Mouse (Mus musculus) hindbrain, embryonic 12.5 days (tissue): ENCODE data around the gene Frs3. TPM values are rescaled to one million over a fixed set of nuclear protein-coding genes. Genes with fewer than 3 reads are reported as not detected.
A peak's percentile ranks its signal among the peaks of the same experiment; 100 is the strongest.
"Not testable (repeated sequence)": the region's sequence is repeated elsewhere in the genome, so short reads cannot be mapped to it uniquely, and the experiment has no call there.

Source experiments
- ATAC-seq: fragments of 200-750 bp; cut with Nextera tagmentation; 2 replicates; pipeline ENCODE4 v1.8.0; 2017; ENCODE audit warnings: moderate TSS enrichment; ENCODE audit not compliant: low FRiP score
- H3K27ac ChIP-seq: fragments of 300-500 bp; sonication (generic); 2 replicates; pipeline ENCODE4 v1.5.1; 2016; ENCODE audit warnings: mild to moderate bottlenecking
- H3K27me3 ChIP-seq: fragments of 300-500 bp; sonication (generic); 2 replicates; pipeline ENCODE4 v1.6.1; 2016; ENCODE audit warnings: mild to moderate bottlenecking
- H3K36me3 ChIP-seq: fragments of 300-500 bp; sonication (generic); 2 replicates; pipeline ENCODE4 v1.6.1; 2016; ENCODE audit warnings: mild to moderate bottlenecking
- H3K4me1 ChIP-seq: fragments of 300-500 bp; sonication (generic); 2 replicates; pipeline ENCODE4 v1.6.1; 2016
- H3K4me2 ChIP-seq: fragments of 300-500 bp; sonication (generic); replicated peaks from 2 replicates; pipeline ENCODE4 v1.6.1; 2016; ENCODE audit warnings: mild to moderate bottlenecking
- H3K4me3 ChIP-seq: fragments of 300-500 bp; sonication (generic); 2 replicates; pipeline ENCODE4 v1.5.1; 2016; ENCODE audit warnings: mild to moderate bottlenecking
- H3K9ac ChIP-seq: fragments of 300-500 bp; sonication (generic); 2 replicates; pipeline ENCODE4 v1.6.1; 2016; ENCODE audit warnings: mild to moderate bottlenecking, moderate library complexity
- H3K9me3 ChIP-seq: fragments of 300-500 bp; sonication (generic); replicated peaks from 2 replicates; pipeline ENCODE4 v1.6.1; 2016; ENCODE audit warnings: mild to moderate bottlenecking
- WGBS: fragments of 180-500 bp; shearing (Covaris S2); methylation state at CpG from one replicate; pipeline ENCODE4 v1.1.7; 2016; 5-methylcytosine and 5-hydroxymethylcytosine counted together
- polyA plus RNA-seq: library from polyadenylated mRNA; unstranded; fragments of >200 nt; fragmentation: Nextera tagmentation; extraction: Ambion mirVana; gene quantifications from 2 replicates; pipeline ENCODE4 v1.2.1, GENCODE M21; 2016

Frs3 gene
- 18.7 and 18.9 TPM in 2 replicates for polyA plus RNA-seq

DNA sequence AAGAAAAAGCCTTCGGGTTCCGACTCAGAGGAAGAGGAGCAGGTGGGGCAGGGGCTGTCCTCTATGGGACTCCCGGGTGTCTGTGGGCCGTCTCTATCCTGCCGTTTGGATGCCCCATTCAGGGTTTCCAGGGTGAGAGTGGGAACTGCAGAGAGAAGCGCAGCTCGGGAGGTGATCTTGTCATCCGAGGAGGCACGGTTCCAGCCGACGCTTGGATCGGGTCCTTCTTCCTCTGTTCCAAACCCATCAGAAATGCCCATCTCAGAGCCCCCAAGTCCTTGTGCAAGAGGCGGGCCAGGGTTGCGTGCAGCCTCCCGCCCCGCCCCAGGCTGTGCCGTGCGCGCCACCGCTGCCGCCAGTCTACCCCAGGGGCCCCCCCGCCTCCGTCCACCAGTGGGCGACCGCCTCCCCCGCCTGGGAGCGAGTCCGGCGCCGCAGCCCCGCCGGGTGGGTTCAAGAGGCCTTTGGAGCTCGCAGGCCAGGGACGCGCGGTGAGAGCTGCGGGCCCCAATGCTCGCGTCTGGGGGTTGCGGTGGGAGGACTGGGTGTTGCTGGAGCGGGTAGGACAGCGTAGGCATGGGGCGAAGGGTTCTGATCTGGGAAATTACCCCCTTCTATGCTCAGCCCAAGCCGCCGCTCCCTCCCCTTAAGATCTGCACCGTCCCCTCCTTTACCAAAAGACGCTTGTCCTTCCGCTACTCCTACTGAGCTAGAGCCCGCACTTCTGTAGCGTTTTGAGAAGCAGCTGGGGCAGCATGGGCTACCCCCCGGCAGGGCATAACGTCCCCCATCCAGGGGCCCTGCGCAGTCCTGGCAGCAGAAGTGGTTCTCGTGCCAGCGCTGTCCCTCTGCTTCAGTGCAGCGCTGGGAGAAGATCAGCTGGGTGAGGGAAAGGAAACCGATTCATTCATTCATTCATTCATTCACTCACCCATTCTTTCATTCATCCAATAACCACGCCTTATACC lies at the start of gene Frs3:
Gene Frs3 (plus strand): TSS at position 423 of the 968 bp plus-strand sequence.
- 2% methylated on average over 56 of the region's 58 CpGs for WGBS
- H3K36me3 ChIP-seq: peaks cover 24% of the 10 kb centered on the region
- ATAC-seq: peak; percentile 69
- peak within 1 kb of the TSS; percentile 87 for H3K27ac ChIP-seq
- H3K9ac ChIP-seq: peak within 1 kb of the TSS; percentile 88
- no peaks in the 10 kb centered on the region for H3K9me3 ChIP-seq
- H3K27me3 ChIP-seq: peaks cover 6% of the 10 kb centered on the region; the same call in 1 of the 2 replicates
- H3K4me2 ChIP-seq: peak within 1 kb of the TSS; percentile 96
- peak within 1 kb of the TSS; percentile 73 for H3K4me3 ChIP-seq
- peaks cover 21% of the 10 kb centered on the region for H3K4me1 ChIP-seq

DNA sequence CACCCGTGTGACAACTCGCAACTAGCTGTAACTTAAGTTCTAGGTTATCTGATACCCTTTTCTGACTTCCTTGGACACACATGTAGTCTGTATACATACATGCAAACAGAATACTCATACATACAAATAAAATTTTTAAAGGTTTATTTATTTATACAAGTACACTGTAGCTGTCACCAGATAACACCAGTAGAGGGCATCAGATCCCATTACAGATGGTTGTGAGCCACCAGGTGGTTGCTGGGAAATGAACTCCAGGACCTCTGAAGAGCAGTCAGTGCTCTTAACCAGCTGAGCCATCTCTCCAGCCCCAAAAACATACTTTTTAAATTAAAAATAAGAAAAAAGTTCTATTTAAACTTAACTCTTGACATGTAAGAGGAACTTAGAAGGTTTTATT lies 45.8 kb upstream of the Frs3 start:
- WGBS: 91% methylated on average over 2 of the region's 2 CpGs
- H3K4me3 ChIP-seq: no peak overlapping the region
- no peak for ATAC-seq
- H3K4me1 ChIP-seq: no peaks in the 10 kb centered on the region
- no peaks in the 10 kb centered on the region for H3K27me3 ChIP-seq
- no peaks in the 10 kb centered on the region for H3K36me3 ChIP-seq
- no peak overlapping the region for H3K9ac ChIP-seq
- no peaks in the 10 kb centered on the region for H3K9me3 ChIP-seq
- H3K27ac ChIP-seq: no peak overlapping the region
- H3K4me2 ChIP-seq: no peak overlapping the region

DNA sequence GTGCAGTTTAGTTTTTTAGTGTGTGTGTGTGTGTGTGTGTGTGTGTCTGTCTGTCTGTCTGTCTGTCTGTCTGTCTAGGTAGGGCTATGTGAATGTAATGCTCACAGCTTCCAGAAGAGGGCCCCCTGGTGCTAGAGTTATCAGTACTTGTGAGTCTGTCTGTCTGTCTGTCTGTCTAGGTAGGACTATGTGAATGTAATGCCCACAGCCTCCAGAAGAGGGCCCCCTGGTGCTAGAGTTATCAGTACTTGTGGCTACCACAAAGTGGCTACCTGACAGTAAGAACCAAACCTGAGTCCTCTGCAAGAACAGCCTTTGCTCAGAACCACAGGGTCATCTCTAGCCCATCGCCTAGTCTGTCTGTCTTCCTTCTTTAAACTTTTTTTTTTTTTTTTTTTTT lies 42.1 kb upstream of the Frs3 start:
- WGBS: 80% methylated on average over 1 of the region's 1 CpGs
- Histone ChIP-seq H3K9ac (no peak overlapping the region), H3K4me3 (no peak overlapping the region), H3K36me3 (no peaks in the 10 kb centered on the region), H3K9me3 (no peaks in the 10 kb centered on the region), H3K4me2 (no peak overlapping the region), H3K27ac (no peak overlapping the region), H3K4me1 (peaks cover 3% of the 10 kb centered on the region; the same call in 1 of the 2 replicates), H3K27me3 (no peaks in the 10 kb centered on the region)
- ATAC-seq: no peak

DNA sequence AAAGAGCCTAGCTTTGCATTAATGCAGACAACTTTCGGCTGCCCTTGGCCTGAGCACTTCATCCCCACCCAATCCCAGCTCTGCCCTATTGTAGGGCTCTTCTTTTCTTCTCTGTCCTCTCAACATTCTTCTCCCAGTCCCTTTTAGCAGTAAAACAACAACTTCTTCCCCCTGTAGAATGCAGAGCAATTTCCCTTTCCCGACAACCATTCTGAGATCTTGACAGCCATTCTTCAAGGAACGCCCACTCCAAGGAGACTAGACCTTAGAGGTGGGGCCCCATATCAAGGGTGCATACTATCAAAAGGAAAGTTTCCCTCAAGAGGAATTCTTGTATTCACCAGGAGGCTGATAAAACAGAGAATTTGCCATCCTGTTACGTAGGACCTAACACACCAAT lies 39.9 kb upstream of the Frs3 start:
- no peaks in the 10 kb centered on the region for H3K27me3 ChIP-seq
- H3K4me1 ChIP-seq: peaks cover 3% of the 10 kb centered on the region; the same call in 1 of the 2 replicates
- H3K27ac ChIP-seq: no peak overlapping the region
- 50% methylated on average over 4 of the region's 4 CpGs for WGBS
- H3K36me3 ChIP-seq: peaks cover 5% of the 10 kb centered on the region
- no peak overlapping the region for H3K9ac ChIP-seq
- no peak overlapping the region for H3K4me3 ChIP-seq
- ATAC-seq: no peak
- no peaks in the 10 kb centered on the region for H3K9me3 ChIP-seq
- H3K4me2 ChIP-seq: no peak overlapping the region

DNA sequence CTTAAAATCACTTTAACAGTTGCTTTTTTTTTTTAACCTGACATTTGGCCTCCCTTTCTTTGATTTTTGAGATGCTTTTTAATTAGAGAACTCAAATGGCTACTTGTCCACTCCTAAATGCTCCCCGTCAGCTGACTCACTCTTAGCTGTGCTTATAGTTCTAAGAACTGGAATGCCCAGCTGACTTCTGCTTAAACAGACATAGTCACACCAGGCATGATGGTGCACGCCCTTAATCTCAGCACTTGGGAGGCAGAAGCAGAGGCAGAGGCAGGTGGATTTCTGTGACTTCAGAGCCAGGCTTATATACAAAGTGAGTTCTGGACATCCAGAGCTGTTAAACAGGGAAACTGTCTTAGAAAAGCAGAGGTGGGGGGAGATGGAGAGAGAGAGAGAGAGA lies 36.9 kb upstream of the Frs3 start:
- no peak overlapping the region for H3K27ac ChIP-seq
- no peak overlapping the region for H3K9ac ChIP-seq
- no peak overlapping the region for H3K4me2 ChIP-seq
- no peak for ATAC-seq
- no peaks in the 10 kb centered on the region for H3K27me3 ChIP-seq
- 59% methylated on average over 2 of the region's 2 CpGs for WGBS
- H3K4me3 ChIP-seq: no peak overlapping the region
- H3K9me3 ChIP-seq: no peaks in the 10 kb centered on the region
- H3K36me3 ChIP-seq: peaks cover 10% of the 10 kb centered on the region
- H3K4me1 ChIP-seq: peaks cover 3% of the 10 kb centered on the region; the same call in 1 of the 2 replicates

DNA sequence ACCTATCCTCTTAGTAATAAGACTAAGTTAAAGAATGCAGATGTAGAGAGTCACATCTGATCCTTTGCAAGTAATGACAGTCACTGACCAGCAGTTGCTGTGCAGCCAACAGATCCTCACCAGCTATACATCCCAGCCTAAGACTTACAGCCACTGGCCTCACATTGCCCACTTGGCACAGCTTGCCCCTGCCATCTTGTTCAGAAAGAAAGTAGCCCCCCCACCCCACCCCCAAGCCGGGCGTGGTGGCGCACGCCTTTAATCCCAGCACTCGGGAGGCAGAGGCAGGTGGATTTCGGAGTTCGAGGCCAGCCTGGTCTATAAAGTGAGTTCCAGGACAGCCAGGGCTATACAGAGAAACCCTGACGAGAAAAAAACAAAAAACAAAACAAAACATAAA lies 34.5 kb upstream of the Frs3 start:
- H3K9me3 ChIP-seq, H3K4me2 ChIP-seq, H3K4me3 ChIP-seq, H3K9ac ChIP-seq, H3K27ac ChIP-seq, H3K27me3 ChIP-seq, ATAC-seq, H3K4me1 ChIP-seq: not testable (repeated sequence)
- H3K36me3 ChIP-seq: peaks cover 11% of the 10 kb centered on the region
- 96% methylated on average over 8 of the region's 8 CpGs for WGBS

DNA sequence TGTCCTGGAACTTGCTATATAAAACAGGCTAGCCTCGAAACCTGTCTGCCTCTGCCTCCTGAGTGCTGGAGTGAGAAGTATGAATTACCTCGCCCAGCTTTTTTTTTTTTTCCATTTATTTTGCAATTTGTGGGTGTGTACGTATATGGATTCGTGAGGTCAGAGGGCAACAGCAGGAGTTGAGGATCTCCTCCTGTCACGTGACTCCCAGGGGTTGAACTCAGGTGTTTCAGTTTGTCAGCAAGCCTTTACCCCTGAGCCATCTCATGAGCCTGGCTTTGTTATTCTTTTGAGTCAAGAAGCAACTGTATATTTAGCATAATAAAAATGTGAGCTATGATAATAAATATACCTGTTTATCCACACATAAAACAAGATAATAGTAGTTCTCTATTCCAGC lies 33.1 kb upstream of the Frs3 start:
- ATAC-seq: no peak
- WGBS: 70% methylated on average over 5 of the region's 5 CpGs
- Histone ChIP-seq H3K9ac (no peak overlapping the region), H3K9me3 (no peaks in the 10 kb centered on the region), H3K27me3 (no peaks in the 10 kb centered on the region), H3K4me3 (no peak overlapping the region), H3K36me3 (peaks cover 17% of the 10 kb centered on the region), H3K27ac (no peak overlapping the region), H3K4me1 (0 out of 2 replicates have a peak, but pooled peaks cover 3% of the 10 kb centered on the region), H3K4me2 (no peak overlapping the region)

DNA sequence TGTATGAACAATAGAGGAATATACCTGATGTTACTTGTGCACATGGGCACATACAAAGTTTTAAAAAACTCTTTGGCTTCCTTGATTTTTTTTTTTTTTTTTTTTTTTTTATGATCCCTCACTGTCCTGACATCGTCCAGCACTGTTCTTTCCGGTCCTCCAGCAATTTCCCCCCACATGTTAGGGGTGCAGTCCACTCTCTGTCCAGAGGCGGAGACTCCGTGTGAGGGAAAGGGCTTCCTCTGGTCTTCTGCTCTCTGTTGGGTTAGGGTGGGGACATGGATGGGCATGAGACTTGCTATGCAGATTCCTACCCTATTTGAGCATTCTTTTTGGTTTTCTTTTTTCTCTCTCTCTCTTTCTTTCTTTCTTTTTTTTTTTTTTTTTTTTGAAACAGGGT lies 30.9 kb upstream of the Frs3 start:
- Histone ChIP-seq H3K4me1 (no peaks in the 10 kb centered on the region), H3K4me2 (no peak overlapping the region), H3K36me3 (peaks cover 17% of the 10 kb centered on the region), H3K4me3 (no peak overlapping the region), H3K9ac (no peak overlapping the region), H3K27ac (no peak overlapping the region), H3K9me3 (no peaks in the 10 kb centered on the region), H3K27me3 (no peaks in the 10 kb centered on the region)
- no peak for ATAC-seq
- WGBS: 84% methylated on average over 4 of the region's 4 CpGs

DNA sequence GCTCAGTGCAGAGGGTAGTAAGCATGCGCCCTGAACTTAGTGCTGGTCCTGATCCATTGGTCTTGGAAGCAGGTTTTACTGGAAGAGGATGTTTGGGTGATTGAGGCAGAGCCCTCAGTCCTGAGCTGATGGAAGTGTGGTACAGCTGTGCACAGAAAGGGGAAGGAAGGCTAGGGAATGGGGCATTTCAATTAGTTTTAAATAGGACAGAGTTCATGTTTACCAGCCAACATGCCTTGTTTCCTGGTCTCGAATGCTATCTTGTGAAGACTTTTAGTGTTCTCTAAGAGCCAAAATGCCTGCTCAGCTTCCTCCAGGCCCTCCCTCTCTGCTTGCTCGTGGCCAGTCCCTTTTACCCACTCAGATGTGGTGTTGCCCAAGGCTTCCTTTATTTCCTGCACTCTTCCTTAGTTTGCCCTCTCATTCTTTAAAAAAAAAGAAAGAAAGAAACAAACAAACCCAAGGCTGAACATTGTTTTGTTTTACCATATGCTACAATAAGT lies 30.0 kb upstream of the Frs3 start:
- Histone ChIP-seq H3K27ac (no peak overlapping the region), H3K4me3 (no peak overlapping the region), H3K27me3 (no peaks in the 10 kb centered on the region), H3K9me3 (no peaks in the 10 kb centered on the region), H3K4me2 (no peak overlapping the region), H3K4me1 (peaks cover 6% of the 10 kb centered on the region; the same call in 1 of the 2 replicates), H3K9ac (no peak overlapping the region), H3K36me3 (peaks cover 13% of the 10 kb centered on the region)
- 89% methylated on average over 3 of the region's 3 CpGs for WGBS
- ATAC-seq: no peak

DNA sequence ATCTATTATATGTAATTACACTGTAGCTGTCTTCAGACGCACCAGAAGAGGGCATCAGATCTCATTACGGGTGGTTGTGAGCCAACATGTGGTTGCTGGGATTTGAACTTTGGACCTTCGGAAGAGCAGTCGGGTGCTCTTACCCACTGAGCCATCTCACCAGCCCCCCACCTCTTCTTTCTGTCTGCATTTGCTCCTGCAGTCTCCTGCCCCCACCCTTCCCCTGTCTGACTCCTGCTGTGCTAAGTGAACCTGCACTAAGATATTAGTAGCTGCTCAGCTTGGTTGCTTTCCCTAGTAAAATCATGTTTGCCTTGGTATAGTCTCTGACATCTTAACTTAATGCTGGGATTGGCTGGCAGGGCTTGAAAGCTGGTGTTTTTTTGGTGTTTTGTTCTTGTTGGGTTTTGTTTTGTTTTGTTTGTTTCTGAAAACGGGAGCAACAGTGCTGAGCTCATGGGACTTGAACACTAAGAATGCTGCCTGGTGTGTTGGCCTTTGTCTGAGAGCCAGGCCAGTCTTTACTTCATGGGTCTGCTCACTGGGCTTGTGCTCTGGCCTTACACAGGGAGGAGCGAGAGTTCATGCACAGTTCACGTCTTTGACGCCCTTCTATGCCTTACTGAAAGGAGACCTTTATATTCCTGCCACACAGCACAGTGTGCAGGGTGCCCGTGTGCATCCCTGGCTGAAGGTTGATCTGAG lies 25.7 kb upstream of the Frs3 start:
- Histone ChIP-seq H3K9ac (no peak overlapping the region), H3K4me3 (no peak overlapping the region), H3K27me3 (no peaks in the 10 kb centered on the region), H3K4me1 (peaks cover 6% of the 10 kb centered on the region; the same call in 1 of the 2 replicates), H3K9me3 (no peaks in the 10 kb centered on the region), H3K36me3 (peaks cover 7% of the 10 kb centered on the region), H3K27ac (peak overlapping the region; percentile 26; the same call in 1 of the 2 replicates), H3K4me2 (no peak overlapping the region)
- peak; percentile 40; the same call in 1 of the 2 replicates for ATAC-seq
- WGBS: 30% methylated on average over 9 of the region's 9 CpGs

DNA sequence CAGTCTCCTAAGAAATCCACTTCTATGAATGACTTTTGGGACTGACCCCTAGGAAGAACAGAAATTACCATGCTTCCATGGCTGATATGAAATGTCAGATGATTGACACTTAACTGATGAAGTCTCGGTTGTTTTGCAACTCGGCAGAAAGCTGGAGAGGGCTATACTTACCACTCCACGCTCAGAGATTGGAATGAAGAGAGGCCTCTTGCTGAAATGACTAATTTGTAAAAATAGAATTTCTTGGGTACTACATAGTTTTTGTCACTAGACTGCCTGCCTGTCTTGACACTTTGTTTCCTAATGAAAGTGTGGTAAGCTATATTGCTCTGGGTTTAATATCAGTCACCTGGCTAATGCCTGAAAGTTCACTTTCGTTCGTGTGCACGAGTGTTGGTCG lies 24.4 kb upstream of the Frs3 start:
- Histone ChIP-seq H3K4me3 (no peak overlapping the region), H3K27me3 (no peaks in the 10 kb centered on the region), H3K4me1 (peaks cover 6% of the 10 kb centered on the region; the same call in 1 of the 2 replicates), H3K27ac (no peak overlapping the region), H3K9ac (no peak overlapping the region), H3K36me3 (peaks cover 5% of the 10 kb centered on the region), H3K9me3 (no peaks in the 10 kb centered on the region), H3K4me2 (no peak overlapping the region)
- no peak for ATAC-seq
- 83% methylated on average over 7 of the region's 7 CpGs for WGBS

DNA sequence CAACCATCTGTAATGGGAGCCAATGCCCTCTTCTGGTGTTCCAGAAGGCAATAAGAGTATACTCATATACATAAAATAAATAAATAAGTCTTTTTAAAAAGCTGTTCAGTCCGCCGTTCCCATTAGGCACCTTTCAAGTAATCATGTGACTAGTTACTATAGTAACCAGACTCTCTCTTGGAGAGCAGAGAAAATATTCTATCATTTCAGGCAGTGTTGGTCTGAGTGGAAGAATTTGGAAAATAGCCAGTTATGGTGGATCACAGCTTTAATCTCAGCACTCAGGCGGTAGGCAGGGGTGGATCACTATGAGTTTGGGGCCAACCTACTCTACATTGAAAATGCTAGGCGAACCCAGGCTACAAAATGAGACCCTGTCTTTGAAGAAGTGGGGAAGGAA lies 19.7 kb upstream of the Frs3 start:
- peaks cover 27% of the 10 kb centered on the region for H3K27me3 ChIP-seq
- 67% methylated on average over 4 of the region's 4 CpGs for WGBS
- H3K36me3 ChIP-seq: no peaks in the 10 kb centered on the region
- no peak overlapping the region for H3K4me3 ChIP-seq
- no peak overlapping the region for H3K4me2 ChIP-seq
- no peak for ATAC-seq
- H3K9me3 ChIP-seq: no peaks in the 10 kb centered on the region
- H3K9ac ChIP-seq: no peak overlapping the region
- H3K4me1 ChIP-seq: peaks cover 18% of the 10 kb centered on the region
- H3K27ac ChIP-seq: no peak overlapping the region
